Comparison of ENCODE assay signal across 10 mouse cellular contexts in the genomic region with DNA sequence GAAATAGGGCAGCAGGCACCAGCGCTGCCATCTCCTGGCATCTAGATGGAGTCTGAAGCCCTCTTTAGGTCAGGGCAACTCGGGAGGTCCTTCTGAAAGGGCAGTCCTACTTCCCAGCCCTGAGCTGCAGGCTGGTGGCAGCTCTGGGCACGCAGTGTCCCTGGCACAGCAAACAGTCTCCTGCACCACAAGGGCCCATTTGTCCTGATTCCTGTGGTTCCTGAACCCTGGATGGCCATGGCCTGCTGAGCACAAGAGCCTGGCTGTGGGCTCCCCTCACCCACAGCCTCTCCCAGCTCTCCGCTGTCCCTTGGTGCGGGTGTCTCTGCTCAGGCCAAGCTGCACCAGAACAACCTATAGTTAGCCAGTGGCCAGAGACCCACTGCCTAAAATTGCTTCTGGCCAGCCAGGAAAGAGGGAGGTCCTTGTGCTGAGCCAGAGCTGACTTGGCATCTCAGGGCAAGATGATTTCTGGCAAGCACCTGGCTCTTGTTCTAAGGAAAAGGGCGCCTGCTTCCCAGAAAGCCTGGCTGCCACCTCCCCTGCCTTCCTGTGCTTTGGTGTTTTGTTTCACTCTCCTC. TPM values are rescaled to one million over a fixed set of nuclear protein-coding genes. Genes with fewer than 3 reads are reported as not detected.
DNase-seq lines count a peak whose midpoint lies in the region; ATAC-seq and TF ChIP-seq lines count a peak whose summit lies in the region.
"Had no signal": no experiment of that assay in that cellular context is flagged by ENCODE, and none has a peak within 500 bp of the region (broad histone marks: within the 10 kb centered on the region; RNA-seq: fewer than 3 reads in every experiment).

No protein-coding gene starts in this region.

- 89% methylated on average over 6 of the region's 6 CpGs for WGBS in midbrain, embryonic 10.5 days

- H3K36me3 ChIP-seq in myocyte (ENCODE audit: control insufficient read depth, insufficient read depth) = no peaks in the 10 kb centered on the region
- peaks cover 15% of the 10 kb centered on the region for H3K36me3 ChIP-seq in midbrain, embryonic 10.5 days

- peak; percentile 52 for DNase-seq in cerebellum, adult 11 months
- DNase-seq in layer of hippocampus, adult 11-12 months (ENCODE audit: low spot score) = peak; percentile 81
- no peak for DNase-seq in layer of hippocampus, postnatal 25 days (ENCODE audit: extremely low spot score in 1 of 2, low spot score in 1 of 2)
- peak; percentile 75 for DNase-seq in fat pad, adult 2 months (ENCODE audit: extremely low read depth, low read depth, low spot score)
- DNase-seq in midbrain, embryonic 10.5 days (ENCODE audit: low spot score) = no peak
- no peak for DNase-seq in heart, postnatal 25 days (ENCODE audit: low spot score)

- no peak overlapping the region for H3K4me2 ChIP-seq in myocyte (ENCODE audit: low read depth)
- H3K4me2 ChIP-seq: midbrain, embryonic 12.5 days had no signal

- no peak overlapping the region for H3ac ChIP-seq in myocyte (ENCODE audit: control insufficient read depth, insufficient read length)

- no peaks in the 10 kb centered on the region for H3K27me3 ChIP-seq in myocyte (ENCODE audit: control insufficient read depth, insufficient read depth, insufficient read length)
- no peaks in the 10 kb centered on the region for H3K27me3 ChIP-seq in midbrain, embryonic 10.5 days (ENCODE audit: low read depth, poor library complexity, severe bottlenecking)
- H3K27me3 ChIP-seq: midbrain, embryonic 12.5 days had no signal

- peaks cover 74% of the 10 kb centered on the region for H3K4me1 ChIP-seq in midbrain, embryonic 10.5 days

- no peak overlapping the region for H3K27ac ChIP-seq in midbrain, embryonic 10.5 days (replicated peaks)
- H3K27ac ChIP-seq: midbrain, embryonic 12.5 days had no signal

- intact Hi-C loops in heart, postnatal 25 days (cut with DNase I) = no loop called here

- no peaks in the 10 kb centered on the region for H3K79me2 ChIP-seq in myocyte (ENCODE audit: control insufficient read depth, insufficient read depth)

- H3K9me3 ChIP-seq in midbrain, embryonic 10.5 days (replicated peaks) = no peaks in the 10 kb centered on the region
- H3K9me3 ChIP-seq: midbrain, embryonic 12.5 days had no signal

- TF ChIP-seq POLR2A in myocyte (IDR thresholded peaks at IDR 0.05; ENCODE audit: insufficient read length, low read depth) = no peak

- no peak overlapping the region for H3K4me3 ChIP-seq in myocyte
- no peak overlapping the region for H3K4me3 ChIP-seq in midbrain, embryonic 10.5 days
- H3K4me3 ChIP-seq: midbrain, embryonic 12.5 days had no signal

- ATAC-seq in cerebellum, adult (ENCODE audit: insufficient number of reproducible peaks, low FRiP score, low TSS enrichment) = no peak

TF ChIP-seq in myocyte, 11 proteins besides CTCF, POLR2A, EP300 and RAD21:
- TF ChIP-seq MYOD1 (IDR thresholded peaks at IDR 0.05; ENCODE audit: control insufficient read depth in 1 of 3, insufficient read length in 2 of 3, low read depth in 2 of 3) (no peak), POLR2AphosphoS2 (IDR thresholded peaks at IDR 0.05; ENCODE audit: insufficient read length, low read depth) (no peak), MYOG (IDR thresholded peaks at IDR 0.05; ENCODE audit: control insufficient read depth in 1 of 3, insufficient read depth in 1 of 3, insufficient read length in 2 of 3, low read depth in 2 of 3) (peak in 2 of 3 experiments; percentile 35 to 80)
TF ChIP-seq in myocyte: peak in this region for 1.

RNA-seq across cellular contexts. Expression of a gene that starts 8.7 kb away (rescaled TPM):
- total RNA-seq in layer of hippocampus, postnatal 25 days (2021) = 100 to 1,000 TPM; 115 to 132 TPM
- 24.2 TPM for polyA plus RNA-seq in myocyte (2012; fragmentation: generic; extraction: Trizol)
- polyA plus RNA-seq in midbrain, embryonic 10.5 days (2016; fragmentation: Nextera tagmentation; extraction: Ambion mirVana) = 31.5 and 45.6 TPM in 2 replicates
- 10 to 100 TPM; 11.9 to 13.8 TPM for total RNA-seq in heart, postnatal 25 days (2021)

RNA-seq across cellular contexts. Expression of a gene that starts 15.8 kb away (rescaled TPM):
- 1 to 10 TPM in 1 of 2 experiments, not detected in 1; 2.0 TPM for total RNA-seq in layer of hippocampus, postnatal 25 days (2021)
- polyA plus RNA-seq in myocyte (2012; fragmentation: generic; extraction: Trizol) = not detected
- 0.49 TPM in 1 of 2 replicates, not detected in the other for polyA plus RNA-seq in midbrain, embryonic 10.5 days (2016; fragmentation: Nextera tagmentation; extraction: Ambion mirVana)
- 1 to 10 TPM in 1 of 2 experiments, not detected in 1; 1.4 TPM for total RNA-seq in heart, postnatal 25 days (2021)
- total RNA-seq: liver, adult 2 months had no signal
- polyA plus RNA-seq: liver, adult 2 months had no signal

RNA-seq across cellular contexts. Expression of a gene that starts 25.0 kb away (rescaled TPM):
- 1 to 10 TPM; 1.5 to 2.1 TPM for total RNA-seq in layer of hippocampus, postnatal 25 days (2021)
- not detected for polyA plus RNA-seq in myocyte (2012; fragmentation: generic; extraction: Trizol)
- polyA plus RNA-seq in midbrain, embryonic 10.5 days (2016; fragmentation: Nextera tagmentation; extraction: Ambion mirVana) = not detected in 2 replicates
- 1 to 10 TPM; 1.7 to 3.1 TPM for total RNA-seq in heart, postnatal 25 days (2021)

RNA-seq across cellular contexts. Expression of a gene that starts 41.5 kb away (rescaled TPM):
- total RNA-seq in layer of hippocampus, postnatal 25 days (2021) = not detected
- not detected for polyA plus RNA-seq in myocyte (2012; fragmentation: generic; extraction: Trizol)
- polyA plus RNA-seq in midbrain, embryonic 10.5 days (2016; fragmentation: Nextera tagmentation; extraction: Ambion mirVana) = not detected in 2 replicates
- not detected for total RNA-seq in heart, postnatal 25 days (2021)
- polyA plus RNA-seq: midbrain, embryonic 12.5 days had no signal

RNA-seq across cellular contexts. Expression of a gene that starts 53.8 kb away (rescaled TPM):
- total RNA-seq in layer of hippocampus, postnatal 25 days (2021) = 10 to 100 TPM; 38.3 to 39.2 TPM
- 32.4 TPM for polyA plus RNA-seq in myocyte (2012; fragmentation: generic; extraction: Trizol)
- polyA plus RNA-seq in midbrain, embryonic 10.5 days (2016; fragmentation: Nextera tagmentation; extraction: Ambion mirVana) = 61.4 and 67.8 TPM in 2 replicates
- total RNA-seq in heart, postnatal 25 days (2021) = 10 to 100 TPM; 43.0 to 43.9 TPM

Comparison
In these comparisons a context has a peak if more than half of its experiments do, and no peak if none do; other contexts are left out.
1. DNase-seq: peak in cerebellum, adult 11 months (single experiment), layer of hippocampus, adult 11-12 months (single experiment) and fat pad, adult 2 months (single experiment); none in layer of hippocampus, postnatal 25 days (0 of 2), midbrain, embryonic 10.5 days (single experiment) and heart, postnatal 25 days (single experiment).
2. RNA of a gene that starts 8.7 kb away (total RNA-seq): 115 to 132 TPM in layer of hippocampus, postnatal 25 days; 11.9 to 13.8 TPM in heart, postnatal 25 days; every median in the first group is over 4 times any median in the second.